Mouse (Mus musculus) liver, postnatal 0 days (tissue): ENCODE data around the gene Armh3.

Source experiments
- CTCF ChIP-seq: sonication (generic); IDR thresholded peaks from 2 replicates; pipeline ENCODE4 v1.5.1; 2016; ENCODE audit warnings: antibody characterized with exemption, low read depth
- EP300 ChIP-seq: IDR thresholded peaks from 2 replicates; pipeline ENCODE4 v1.6.1; 2016; ENCODE audit warnings: antibody characterized with exemption, low read depth, mild to moderate bottlenecking

DNA sequence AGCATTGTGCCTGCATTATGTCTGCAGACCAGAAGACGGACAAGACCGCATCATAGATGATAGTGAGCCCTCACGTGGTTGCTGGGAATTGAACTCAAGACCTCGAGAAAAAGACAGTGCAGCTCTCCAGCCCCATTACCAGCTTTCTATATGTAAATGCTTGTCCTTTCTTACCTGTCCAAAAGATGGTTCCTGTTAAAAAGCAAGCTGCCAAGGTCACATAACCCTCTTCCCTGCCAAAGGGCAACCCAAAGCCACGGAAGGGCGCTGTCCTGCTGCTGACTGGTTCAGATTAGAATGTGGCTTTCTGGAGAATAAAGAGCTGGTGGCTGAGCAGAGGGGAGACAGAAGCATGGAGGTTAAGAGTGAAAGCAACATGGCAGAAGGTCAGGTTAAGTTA is 90.9 kb downstream of the Armh3 start:
- no peak for TF ChIP-seq CTCF
- TF ChIP-seq EP300, result no peak
